Mouse (Mus musculus) forebrain, embryonic 14.5 days (tissue): ENCODE data around the gene Mogat1. TPM values are rescaled to one million over a fixed set of nuclear protein-coding genes. Genes with fewer than 3 reads are reported as not detected.
A peak's percentile ranks its signal among the peaks of the same experiment; 100 is the strongest.
"Not testable (repeated sequence)": the region's sequence is repeated elsewhere in the genome, so short reads cannot be mapped to it uniquely, and the experiment has no call there.

Source experiments
- ATAC-seq: fragments of 200-750 bp; cut with Nextera tagmentation; 2 replicates; pipeline ENCODE4 v1.8.0; 2017; ENCODE audit warnings: mild to moderate bottlenecking, moderate library complexity
- DNase-seq: peaks from one replicate; pipeline ENCODE4 v3.0.0-alpha.2; 2015; ENCODE audit warnings: low spot score
- H3K27ac ChIP-seq: fragments of 300-500 bp; sonication (generic); 2 replicates; pipeline ENCODE4 v1.5.1; 2014; ENCODE audit warnings: low read depth, mild to moderate bottlenecking, control low read depth, low read length, moderate library complexity
- H3K27me3 ChIP-seq: fragments of 300-500 bp; sonication (generic); replicated peaks from 2 replicates; pipeline ENCODE4 v1.6.1; 2014; ENCODE audit warnings: low read length, control low read depth, mixed read lengths; ENCODE audit not compliant: control insufficient read depth, insufficient read depth
- H3K36me3 ChIP-seq: fragments of 300-500 bp; sonication (generic); 2 replicates; pipeline ENCODE4 v1.6.1; 2014; ENCODE audit warnings: low read length, control low read depth; ENCODE audit not compliant: control insufficient read depth, insufficient read depth
- H3K4me1 ChIP-seq: fragments of 300-500 bp; sonication (generic); 2 replicates; pipeline ENCODE4 v1.6.1; 2014; ENCODE audit warnings: antibody characterized with exemption, low read length, control low read depth; ENCODE audit not compliant: control insufficient read depth, insufficient read depth
- H3K4me2 ChIP-seq: fragments of 300-500 bp; sonication (generic); 2 replicates; pipeline ENCODE4 v1.6.1; 2014; ENCODE audit warnings: mild to moderate bottlenecking, control low read depth, low read length
- H3K4me3 ChIP-seq: fragments of 300-500 bp; sonication (generic); 2 replicates; pipeline ENCODE4 v1.5.1; 2014; ENCODE audit warnings: low read depth, low read length, control low read depth
- H3K9ac ChIP-seq: fragments of 300-500 bp; sonication (generic); 2 replicates; pipeline ENCODE4 v1.6.1; 2014; ENCODE audit warnings: mild to moderate bottlenecking, low read length, control low read depth, moderate library complexity
- H3K9me3 ChIP-seq: fragments of 300-500 bp; sonication (generic); replicated peaks from 2 replicates; pipeline ENCODE4 v1.6.1; 2016; ENCODE audit warnings: low read length, control low read depth, mixed read lengths; ENCODE audit not compliant: control insufficient read depth
- WGBS: fragments of 180-500 bp; shearing (Covaris S2); extraction: QIAGEN DNeasy Blood & Tissue Kit; methylation state at CpG from one replicate; pipeline ENCODE4 v1.1.7; 2014; 5-methylcytosine and 5-hydroxymethylcytosine counted together
- polyA plus RNA-seq: library from polyadenylated mRNA; unstranded; fragments of >200 nt; fragmentation: Nextera tagmentation; extraction: Ambion mirVana; gene quantifications from 2 replicates; pipeline ENCODE4 v1.2.1, GENCODE M21; 2014

Gene Mogat1
- polyA plus RNA-seq, 1 experiment from 2014 or later = not detected

DNA sequence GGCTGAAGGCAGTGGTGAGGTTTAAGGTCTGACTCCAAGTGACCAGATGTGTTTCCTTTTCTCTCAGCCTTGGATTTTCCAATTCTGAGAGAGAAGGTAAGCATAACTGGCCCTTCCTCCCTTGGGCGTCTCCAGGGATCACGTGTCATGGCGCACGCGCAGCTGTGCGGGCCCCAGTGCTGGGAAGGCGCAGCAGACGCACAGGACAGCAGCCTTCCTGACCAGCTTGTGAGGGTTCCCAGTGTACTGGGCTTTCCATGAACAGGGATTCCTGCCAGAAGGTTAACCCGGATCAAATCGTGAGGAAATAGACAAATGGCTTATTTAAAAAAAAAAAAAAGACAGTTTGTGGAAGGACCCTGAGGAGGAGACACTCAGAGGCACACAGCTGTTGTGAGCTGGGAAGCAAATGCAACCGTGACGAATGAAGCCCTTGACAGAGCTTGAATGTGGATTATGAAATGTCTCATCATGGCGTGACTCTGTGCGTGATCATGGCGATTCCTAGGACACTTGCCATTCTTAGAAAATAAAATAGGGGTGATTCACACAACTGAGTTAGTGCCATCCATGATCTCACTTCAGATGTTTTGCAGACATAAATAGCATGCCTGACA, 21.5 kb downstream of the Mogat1 start:
- WGBS = 91% methylated on average over 15 of the region's 15 CpGs
- no peak overlapping the region for H3K27ac ChIP-seq
- no peak for DNase-seq
- no peaks in the 10 kb centered on the region for H3K4me1 ChIP-seq
- H3K9ac ChIP-seq = no peak overlapping the region
- no peak for ATAC-seq
- no peak overlapping the region for H3K4me2 ChIP-seq
- H3K4me3 ChIP-seq = no peak overlapping the region
- H3K36me3 ChIP-seq = no peaks in the 10 kb centered on the region
- no peaks in the 10 kb centered on the region for H3K27me3 ChIP-seq
- H3K9me3 ChIP-seq = no peaks in the 10 kb centered on the region

DNA sequence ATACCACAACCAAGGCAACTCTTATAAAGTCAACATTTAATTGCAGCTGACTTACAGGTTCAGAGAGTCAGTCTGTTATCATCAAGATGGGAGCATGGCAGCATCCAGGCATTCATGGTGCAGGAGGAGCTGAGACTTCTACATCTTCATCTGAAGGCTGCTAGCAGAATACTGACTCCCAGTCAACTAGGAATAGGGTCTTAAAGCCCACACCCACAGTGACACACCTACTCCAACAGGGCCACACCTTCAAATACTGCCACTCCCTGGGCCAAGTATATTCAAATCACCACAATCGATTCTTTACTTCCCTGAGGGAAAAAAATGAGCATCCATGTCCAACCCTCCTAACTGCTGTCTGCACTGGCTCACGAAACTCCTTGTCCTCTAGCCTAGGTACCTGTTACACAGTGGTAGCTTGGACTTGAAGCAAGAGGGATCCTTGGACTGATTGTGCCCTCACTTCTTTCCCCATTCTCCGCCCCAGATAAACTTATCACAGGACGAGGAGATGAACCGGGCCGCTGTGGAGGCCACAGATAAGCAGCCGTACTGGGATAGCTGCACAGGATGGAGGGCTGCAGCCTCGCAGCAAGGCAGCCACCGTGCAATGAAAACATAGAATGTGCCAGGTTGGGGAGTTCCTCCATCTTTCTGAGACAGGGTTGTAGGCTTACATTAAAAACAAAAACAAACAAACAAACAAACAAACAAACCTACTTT, 23.8 kb downstream of the Mogat1 start:
- Histone ChIP-seq H3K9me3 (no peaks in the 10 kb centered on the region), H3K4me3 (no peak overlapping the region), H3K27ac (no peak overlapping the region), H3K36me3 (no peaks in the 10 kb centered on the region), H3K4me1 (no peaks in the 10 kb centered on the region), H3K27me3 (no peaks in the 10 kb centered on the region), H3K4me2 (no peak overlapping the region), H3K9ac (no peak overlapping the region)
- DNase-seq (no peak), ATAC-seq (no peak)
- WGBS = 90% methylated on average over 9 of the region's 9 CpGs

DNA sequence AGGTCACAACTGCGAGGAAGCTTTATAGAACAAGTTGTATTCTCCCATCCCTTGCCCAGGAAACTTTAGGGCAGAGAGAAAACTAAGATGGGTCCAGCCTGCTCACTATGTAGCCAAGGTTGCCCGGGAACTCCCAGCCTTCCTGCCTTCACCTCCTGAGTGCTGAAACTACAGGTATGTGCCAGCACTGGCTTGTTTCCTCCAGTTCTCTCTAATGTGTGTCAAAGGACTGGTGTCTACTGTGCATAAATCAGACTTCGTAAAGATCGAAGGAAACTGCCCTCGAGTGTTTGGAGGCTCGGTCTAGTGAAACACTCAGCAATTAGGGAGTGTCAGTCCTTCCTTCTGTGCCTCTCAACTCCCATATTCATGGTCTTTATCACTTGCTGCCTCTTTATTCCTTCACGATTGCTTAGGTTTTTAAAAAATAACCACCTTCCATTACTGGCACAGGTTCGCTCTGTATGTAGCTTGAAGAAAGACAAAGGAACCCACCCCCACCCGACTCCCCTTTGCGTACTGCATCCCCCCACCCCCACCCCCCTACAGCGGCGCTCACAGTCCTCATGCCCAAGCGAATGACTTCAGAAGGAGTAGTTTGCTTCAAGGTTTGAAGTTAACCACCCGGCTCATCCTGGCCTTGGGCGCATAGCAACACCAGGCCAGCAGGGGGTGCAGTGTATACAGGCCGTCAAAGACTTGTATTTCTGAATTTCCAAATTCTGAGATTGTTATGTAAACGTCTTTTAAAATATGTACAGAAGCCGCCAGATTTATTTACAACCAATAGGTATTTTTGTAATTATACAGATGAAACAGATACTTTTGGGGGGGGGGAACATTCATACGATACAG, 25.7 kb downstream of the Mogat1 start:
- DNase-seq (peak; percentile 81), ATAC-seq (peak; percentile 67)
- 40% methylated on average over 19 of the region's 19 CpGs for WGBS
- Histone ChIP-seq H3K27ac (no peak overlapping the region), H3K36me3 (no peaks in the 10 kb centered on the region), H3K4me3 (no peak overlapping the region), H3K9ac (no peak overlapping the region), H3K4me2 (peak overlapping the region; percentile 45), H3K4me1 (no peaks in the 10 kb centered on the region), H3K27me3 (no peaks in the 10 kb centered on the region), H3K9me3 (no peaks in the 10 kb centered on the region)

DNA sequence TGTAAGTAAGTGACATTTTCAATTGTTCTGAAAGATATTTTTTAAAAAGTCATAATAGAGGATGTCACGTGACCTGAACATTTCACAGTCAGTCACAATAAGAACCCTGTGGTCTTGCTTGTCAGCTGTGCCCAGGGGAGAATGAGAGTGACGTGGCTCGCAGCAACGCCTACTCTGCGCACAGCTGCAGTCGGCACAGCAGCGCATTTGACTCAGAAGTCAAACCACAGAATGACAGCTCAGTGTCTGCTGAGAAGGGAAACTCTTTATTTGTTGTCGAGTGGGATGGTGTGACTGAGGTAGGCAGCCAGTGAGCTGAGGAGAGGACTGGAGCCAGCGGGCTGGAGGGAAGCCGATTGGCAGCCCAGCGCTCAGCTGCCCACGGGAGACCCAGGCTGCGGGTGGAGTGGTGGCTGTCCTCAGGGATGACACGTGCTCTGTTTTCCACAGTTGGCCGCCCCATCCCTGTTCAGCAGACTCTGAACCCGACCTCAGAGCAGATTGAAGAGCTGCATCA, 26.8 kb downstream of the Mogat1 start:
- Histone ChIP-seq H3K27me3 (no peaks in the 10 kb centered on the region), H3K9me3 (no peaks in the 10 kb centered on the region), H3K4me3 (peak overlapping the region; percentile 24), H3K4me1 (no peaks in the 10 kb centered on the region), H3K4me2 (peak overlapping the region; percentile 45), H3K27ac (peak overlapping the region; percentile 27; the same call in 1 of the 2 replicates), H3K36me3 (no peaks in the 10 kb centered on the region), H3K9ac (peak overlapping the region; percentile 40; the same call in 1 of the 2 replicates)
- ATAC-seq (peak; percentile 86), DNase-seq (peak; percentile 71)
- 44% methylated on average over 16 of the region's 16 CpGs for WGBS

DNA sequence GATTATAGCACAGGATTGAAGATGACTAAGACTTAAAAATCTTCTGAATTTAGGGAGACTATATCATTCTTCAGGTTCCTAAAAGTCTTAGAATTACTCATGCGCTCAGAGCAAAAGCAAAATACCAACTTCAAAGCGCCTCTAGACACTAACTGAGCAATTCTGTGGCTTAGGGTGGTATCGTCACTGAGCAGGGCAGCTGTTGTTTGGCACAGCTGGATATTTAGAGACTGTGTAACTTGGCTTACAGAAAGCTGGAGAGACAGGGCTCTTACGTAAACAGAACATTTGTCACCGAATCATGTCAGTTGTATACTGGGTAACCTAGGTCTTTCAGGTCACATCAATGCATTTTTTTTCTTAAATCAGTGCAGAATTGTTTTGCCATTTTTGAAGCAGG, 27.6 kb downstream of the Mogat1 start:
- no peak overlapping the region for H3K27ac ChIP-seq
- no peak overlapping the region for H3K9ac ChIP-seq
- H3K27me3 ChIP-seq = no peaks in the 10 kb centered on the region
- H3K9me3 ChIP-seq = no peaks in the 10 kb centered on the region
- no peak for ATAC-seq
- DNase-seq = no peak
- H3K4me3 ChIP-seq = no peak overlapping the region
- WGBS = 60% methylated on average over 5 of the region's 5 CpGs
- no peak overlapping the region for H3K4me2 ChIP-seq
- no peaks in the 10 kb centered on the region for H3K4me1 ChIP-seq
- no peaks in the 10 kb centered on the region for H3K36me3 ChIP-seq

DNA sequence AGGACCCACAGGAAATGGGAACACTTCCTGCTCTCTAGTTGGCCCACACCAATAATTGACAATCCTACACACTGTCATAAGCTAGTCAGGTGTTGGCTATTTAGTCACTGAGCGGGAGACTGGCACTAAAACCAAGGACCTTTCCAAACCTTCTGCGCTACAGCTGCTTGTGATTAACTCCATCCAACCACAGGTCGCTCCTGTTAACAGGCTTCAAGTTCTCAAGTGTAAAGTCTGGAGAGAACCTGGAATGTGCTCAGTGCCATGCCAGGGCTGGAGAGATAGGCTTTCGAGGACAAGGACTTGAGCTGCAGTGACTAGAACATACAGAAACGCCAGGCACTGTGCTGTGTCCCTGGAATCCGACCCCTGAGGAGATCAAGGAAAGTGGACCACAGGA, 28.4 kb downstream of the Mogat1 start:
- no peak overlapping the region for H3K9ac ChIP-seq
- H3K4me3 ChIP-seq = no peak overlapping the region
- no peak overlapping the region for H3K4me2 ChIP-seq
- no peak for DNase-seq
- no peak overlapping the region for H3K27ac ChIP-seq
- no peak for ATAC-seq
- H3K9me3 ChIP-seq = no peaks in the 10 kb centered on the region
- no peaks in the 10 kb centered on the region for H3K36me3 ChIP-seq
- no peaks in the 10 kb centered on the region for H3K27me3 ChIP-seq
- no peaks in the 10 kb centered on the region for H3K4me1 ChIP-seq
- 79% methylated on average over 6 of the region's 6 CpGs for WGBS

DNA sequence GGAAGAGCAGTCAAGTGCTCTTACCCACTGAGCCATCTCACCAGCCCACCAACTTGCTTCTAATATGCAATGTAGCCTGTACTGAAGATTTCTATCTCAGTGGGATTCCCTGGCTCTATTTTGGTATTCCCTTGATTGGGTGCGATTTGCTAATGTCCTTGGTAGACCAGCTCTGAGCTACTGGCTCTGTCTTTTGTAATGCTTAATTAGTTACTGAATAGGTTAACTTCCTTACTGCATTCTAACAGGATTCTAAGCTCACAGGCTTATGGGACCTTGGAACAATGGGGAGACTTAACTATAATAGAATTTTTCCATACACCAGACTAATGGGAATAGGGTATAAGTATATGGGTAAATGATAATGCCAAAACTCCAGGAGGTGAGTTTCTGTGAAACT, 32.8 kb downstream of the Mogat1 start:
- not testable (repeated sequence) for H3K4me2 ChIP-seq, H3K9ac ChIP-seq, H3K4me3 ChIP-seq, H3K4me1 ChIP-seq, H3K9me3 ChIP-seq, ATAC-seq, H3K27me3 ChIP-seq, H3K27ac ChIP-seq, DNase-seq, H3K36me3 ChIP-seq
- 54% methylated on average over 1 of the region's 1 CpGs for WGBS

DNA sequence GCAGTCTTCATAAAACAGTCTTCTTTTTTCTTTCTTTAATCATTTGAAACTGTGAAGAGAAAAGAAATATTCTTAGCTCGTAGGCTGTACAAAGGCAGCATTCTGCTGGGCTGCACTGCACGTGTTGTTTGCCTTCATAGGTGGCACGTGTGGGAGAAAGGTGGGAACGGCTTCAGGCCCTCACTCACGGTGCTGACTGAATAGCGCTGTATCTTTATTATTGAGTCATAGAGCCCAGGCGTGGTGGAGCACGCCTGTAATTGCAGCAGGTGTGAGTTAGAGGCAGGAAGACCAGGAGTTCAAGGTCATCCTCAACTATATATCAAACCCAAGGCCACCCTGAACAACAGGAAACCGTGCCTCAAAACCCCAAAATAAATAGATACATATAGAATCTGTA, 35.5 kb downstream of the Mogat1 start:
- DNase-seq (no peak), ATAC-seq (no peak)
- Histone ChIP-seq H3K4me1 (no peaks in the 10 kb centered on the region), H3K9ac (no peak overlapping the region), H3K4me3 (no peak overlapping the region), H3K27me3 (no peaks in the 10 kb centered on the region), H3K4me2 (no peak overlapping the region), H3K36me3 (no peaks in the 10 kb centered on the region), H3K9me3 (no peaks in the 10 kb centered on the region), H3K27ac (no peak overlapping the region)
- 82% methylated on average over 9 of the region's 9 CpGs for WGBS
